ENCODE assay signal across 9 mouse cellular contexts in the genomic region with DNA sequence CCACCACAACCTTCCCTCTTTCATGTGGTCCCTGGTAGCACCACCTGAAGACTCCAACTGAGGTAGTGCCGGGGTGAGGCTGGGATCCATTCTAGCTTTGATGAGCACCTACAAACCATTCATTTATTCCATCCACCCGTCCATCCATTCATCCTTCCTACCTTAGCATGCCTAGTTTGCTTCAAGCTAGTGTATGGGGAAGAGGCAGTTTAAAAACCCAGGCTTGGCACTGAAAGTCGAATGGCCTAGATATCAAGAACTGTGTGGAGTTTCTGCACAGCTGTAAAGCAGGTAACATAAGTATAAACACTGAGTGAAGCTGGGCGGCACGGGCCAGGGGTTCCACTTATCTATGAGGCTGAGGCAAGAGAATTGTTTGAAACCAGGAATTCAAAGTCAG. TPM values are rescaled to one million over a fixed set of nuclear protein-coding genes. Genes with fewer than 3 reads are reported as not detected.
DNase-seq lines count a peak whose midpoint lies in the region; ATAC-seq lines count a peak whose summit lies in the region.
"Had no signal": no experiment of that assay in that cellular context is flagged by ENCODE, and none has a peak within 500 bp of the region (broad histone marks: within the 10 kb centered on the region; RNA-seq: fewer than 3 reads in every experiment).

No protein-coding gene starts in this region.

- no peak overlapping the region for H3K9ac ChIP-seq in heart, embryonic 15.5 days
- no peak overlapping the region for H3K9ac ChIP-seq in limb, embryonic 15.5 days

- WGBS in heart, embryonic 15.5 days: 85% methylated on average over 5 of the region's 5 CpGs
- WGBS in limb, embryonic 15.5 days: 84% methylated on average over 5 of the region's 5 CpGs

- DNase-seq in heart, adult 9 months (ENCODE audit: low spot score in 2 of 2): no peak
- peak; percentile 28 to 43 for DNase-seq in spleen, postnatal 10 days (ENCODE audit: low spot score in 2 of 2)
- DNase-seq in spleen, postnatal 4 days (ENCODE audit: low spot score in 2 of 2): no peak
- no peak for DNase-seq in MN1 (ENCODE audit: low spot score)
- no peak for DNase-seq in adrenal gland, adult 2 months
- no peak for DNase-seq in adrenal gland, postnatal 10 days

- no peaks in the 10 kb centered on the region for H3K9me3 ChIP-seq in heart, embryonic 15.5 days (replicated peaks)
- no peaks in the 10 kb centered on the region for H3K9me3 ChIP-seq in limb, embryonic 15.5 days

- H3K4me3 ChIP-seq in heart, embryonic 15.5 days: no peak overlapping the region
- H3K4me3 ChIP-seq in limb, embryonic 15.5 days: no peak overlapping the region

- H3K27ac ChIP-seq in heart, embryonic 15.5 days: no peak overlapping the region
- H3K27ac ChIP-seq in limb, embryonic 15.5 days: no peak overlapping the region
- H3K27ac ChIP-seq: embryonic facial prominence, embryonic 12.5 days had no signal

- ATAC-seq in heart, embryonic 15.5 days (replicated peaks; ENCODE audit: insufficient number of reproducible peaks, insufficient read depth, low FRiP score, low read depth): no peak
- no peak for ATAC-seq in limb, embryonic 15.5 days (ENCODE audit: insufficient number of reproducible peaks, low FRiP score, low TSS enrichment, low read depth)

- 0 out of 2 replicates have a peak, but pooled peaks cover 17% of the 10 kb centered on the region for H3K27me3 ChIP-seq in heart, embryonic 15.5 days
- H3K27me3 ChIP-seq in limb, embryonic 15.5 days: peaks cover 18% of the 10 kb centered on the region

- peak overlapping the region; percentile 94; the same call in 1 of the 2 replicates for H3K4me2 ChIP-seq in heart, embryonic 15.5 days
- H3K4me2 ChIP-seq in limb, embryonic 15.5 days: peak overlapping the region; percentile 94; the same call in 1 of the 2 replicates

- peaks cover 12% of the 10 kb centered on the region for H3K4me1 ChIP-seq in heart, embryonic 15.5 days (replicated peaks)
- peaks cover 12% of the 10 kb centered on the region for H3K4me1 ChIP-seq in limb, embryonic 15.5 days

- H3K36me3 ChIP-seq in heart, embryonic 15.5 days: peaks cover 22% of the 10 kb centered on the region
- peaks cover 24% of the 10 kb centered on the region for H3K36me3 ChIP-seq in limb, embryonic 15.5 days

RNA-seq across cellular contexts. Expression of gene Snx22, which starts 0.6 kb away (rescaled TPM):
- polyA plus RNA-seq in heart, embryonic 15.5 days (2015; fragmentation: Nextera tagmentation; extraction: Ambion mirVana): 0.98 and 1.3 TPM in 2 replicates
- polyA plus RNA-seq in limb, embryonic 15.5 days (2015; fragmentation: Nextera tagmentation; extraction: Ambion mirVana): 2.7 and 4.5 TPM in 2 replicates
- under 1 TPM; 0.29 to 0.48 TPM for total RNA-seq in adrenal gland, adult 2 months (2021)
- 0.79 and 0.84 TPM in 2 replicates for polyA plus RNA-seq in adrenal gland, adult 2 months (2012; rRNA removed)
- total RNA-seq in adrenal gland, postnatal 10 days (2021): 1 to 10 TPM in 1 of 2 experiments, under 1 TPM in 1; 0.66 to 1.9 TPM

RNA-seq across cellular contexts. Expression of gene Ppib, which starts 10.1 kb away (rescaled TPM):
- polyA plus RNA-seq in heart, embryonic 15.5 days (2015; fragmentation: Nextera tagmentation; extraction: Ambion mirVana): 354 and 363 TPM in 2 replicates
- polyA plus RNA-seq in limb, embryonic 15.5 days (2015; fragmentation: Nextera tagmentation; extraction: Ambion mirVana): 775 and 785 TPM in 2 replicates
- total RNA-seq in adrenal gland, adult 2 months (2021): 100 to 1,000 TPM; 245 to 310 TPM
- polyA plus RNA-seq in adrenal gland, adult 2 months (2012; rRNA removed): 68.3 and 78.6 TPM in 2 replicates
- 100 to 1,000 TPM; 364 to 402 TPM for total RNA-seq in adrenal gland, postnatal 10 days (2021)

RNA-seq across cellular contexts. Expression of gene Snx1, which starts 56.2 kb away (rescaled TPM):
- polyA plus RNA-seq in heart, embryonic 15.5 days (2015; fragmentation: Nextera tagmentation; extraction: Ambion mirVana): 57.8 and 69.0 TPM in 2 replicates
- 115 and 128 TPM in 2 replicates for polyA plus RNA-seq in limb, embryonic 15.5 days (2015; fragmentation: Nextera tagmentation; extraction: Ambion mirVana)
- total RNA-seq in adrenal gland, adult 2 months (2021): 100 to 1,000 TPM; 112 to 118 TPM
- polyA plus RNA-seq in adrenal gland, adult 2 months (2012; rRNA removed): 58.9 and 59.7 TPM in 2 replicates
- 10 to 100 TPM; 72.3 to 81.3 TPM for total RNA-seq in adrenal gland, postnatal 10 days (2021)

RNA-seq across cellular contexts. Expression of gene Ciao2a, which starts 56.3 kb away (rescaled TPM):
- polyA plus RNA-seq in heart, embryonic 15.5 days (2015; fragmentation: Nextera tagmentation; extraction: Ambion mirVana): 136 and 158 TPM in 2 replicates
- polyA plus RNA-seq in limb, embryonic 15.5 days (2015; fragmentation: Nextera tagmentation; extraction: Ambion mirVana): 133 and 134 TPM in 2 replicates
- total RNA-seq in adrenal gland, adult 2 months (2021): 10 to 100 TPM; 74.9 to 80.0 TPM
- polyA plus RNA-seq in adrenal gland, adult 2 months (2012; rRNA removed): 4.9 and 5.2 TPM in 2 replicates
- 10 to 100 TPM; 89.9 to 97.4 TPM for total RNA-seq in adrenal gland, postnatal 10 days (2021)

Comparison
In these comparisons a context has a peak if more than half of its experiments do, and no peak if none do; other contexts are left out.
1. DNase-seq: peak in spleen, postnatal 10 days (2 of 2); none in heart, adult 9 months (0 of 2), spleen, postnatal 4 days (0 of 2), MN1 (single experiment), adrenal gland, adult 2 months (single experiment) and adrenal gland, postnatal 10 days (single experiment).